Mouse (Mus musculus) C2C12 (cell line): ENCODE results near the gene Zswim3. TPM values are rescaled to one million over a fixed set of nuclear protein-coding genes. Genes with fewer than 3 reads are reported as not detected.
"Not testable (repeated sequence)": the region's sequence is repeated elsewhere in the genome, so short reads cannot be mapped to it uniquely, and the experiment has no call there.

ENCODE experiments used
- H3K27me3 ChIP-seq: one replicate; pipeline ENCODE4 v1.6.1; 2011; ENCODE audit not compliant: control insufficient read depth, insufficient read depth, insufficient read length
- H3K36me3 ChIP-seq: one replicate; pipeline ENCODE4 v1.6.1; 2011; ENCODE audit not compliant: control insufficient read depth, insufficient read depth
- H3K4me3 ChIP-seq: one replicate; pipeline ENCODE4 v1.5.1; 2011; ENCODE audit warnings: mild to moderate bottlenecking, control low read depth; ENCODE audit not compliant: poor library complexity, insufficient read depth, severe bottlenecking
- H3K79me2 ChIP-seq: one replicate; pipeline ENCODE4 v1.6.1; 2011; ENCODE audit not compliant: control insufficient read depth, insufficient read depth
- H3K79me3 ChIP-seq: one replicate; pipeline ENCODE4 v1.6.1; 2011; ENCODE audit warnings: low read depth, control low read depth
- H3ac ChIP-seq: one replicate; pipeline ENCODE3; 2011; ENCODE audit warnings: low read depth; ENCODE audit not compliant: control insufficient read depth, insufficient read length
- CEBPB ChIP-seq: IDR thresholded peaks from one replicate; pipeline ENCODE4 v1.6.1; 2011; ENCODE audit warnings: low read depth, mild to moderate bottlenecking, control low read depth, moderate library complexity
- CTCF ChIP-seq: IDR thresholded peaks from one replicate; pipeline ENCODE4 v1.5.1; 2011; ENCODE audit not compliant: control insufficient read depth, insufficient read depth, insufficient read length
- FOSL1 ChIP-seq: IDR thresholded peaks from one replicate; pipeline ENCODE4 v1.8.0; 2011; ENCODE audit warnings: mild to moderate bottlenecking, low read length; ENCODE audit not compliant: poor library complexity, insufficient read depth, severe bottlenecking
- MAX ChIP-seq: IDR thresholded peaks from one replicate; pipeline ENCODE4 v1.6.1; 2011; ENCODE audit warnings: mild to moderate bottlenecking, control low read depth
- MYOD1 ChIP-seq: IDR thresholded peaks from one replicate; pipeline ENCODE4 v1.6.1; 2011; ENCODE audit warnings: low read depth; ENCODE audit not compliant: control insufficient read depth, insufficient read length
- MYOG ChIP-seq: IDR thresholded peaks from one replicate; pipeline ENCODE4 v1.6.1; 2011; ENCODE audit not compliant: control insufficient read depth, insufficient read length; ENCODE audit errors: extremely low read depth
- USF1 ChIP-seq: IDR thresholded peaks from one replicate; pipeline ENCODE4 v1.6.1; 2011; ENCODE audit warnings: low read depth, mild to moderate bottlenecking, control low read depth, moderate library complexity
- polyA plus RNA-seq: library from polyadenylated mRNA; unstranded; fragments of >200 nt; fragmentation: generic; extraction: Trizol; gene quantifications from one replicate; pipeline ENCODE4 v1.2.1, GENCODE M21; 2012; ENCODE audit warnings: missing spikeins

The Zswim3 gene
- polyA plus RNA-seq, 1 experiment = 2.9 TPM

- Histone ChIP-seq H3K27me3 (no peaks in the 10 kb centered on the region), H3K79me2 (peaks cover 20% of the 10 kb centered on the region), H3K4me3 (peak within 1 kb of the TSS; percentile 60), H3K79me3 (peaks cover 8% of the 10 kb centered on the region), H3K36me3 (peaks cover 6% of the 10 kb centered on the region), H3ac (peak within 1 kb of the TSS; percentile 86)
- TF ChIP-seq MAX (no peak), CTCF (peak; percentile 72)
These were observed 27.9 kb downstream of the Zswim3 start, which contains the start of gene Ctsa for GRCm38 (mm10) chr2:164832748-164833301. Gene Ctsa (plus strand): TSS chr2:164832873.

- peaks cover 20% of the 10 kb centered on the region for H3K79me2 ChIP-seq
- peak within 1 kb of the TSS; percentile 60 for H3K4me3 ChIP-seq
- H3K27me3 ChIP-seq = no peaks in the 10 kb centered on the region
- peak; percentile 92 for TF ChIP-seq MAX
- peak; percentile 100 for TF ChIP-seq USF1
- TF ChIP-seq MYOG = no peak
- TF ChIP-seq CTCF = no peak
- no peak for TF ChIP-seq FOSL1
- no peak for TF ChIP-seq CEBPB
- no peak for TF ChIP-seq MYOD1
- H3K36me3 ChIP-seq = peaks cover 10% of the 10 kb centered on the region
- peak within 1 kb of the TSS; percentile 86 for H3ac ChIP-seq
- H3K79me3 ChIP-seq = peaks cover 8% of the 10 kb centered on the region
These were observed 28.5 kb downstream of the Zswim3 start, which contains the start of gene Neurl2 for GRCm38 (mm10) chr2:164833314-164833959. Gene Neurl2 (minus strand): TSS chr2:164833456.

DNA sequence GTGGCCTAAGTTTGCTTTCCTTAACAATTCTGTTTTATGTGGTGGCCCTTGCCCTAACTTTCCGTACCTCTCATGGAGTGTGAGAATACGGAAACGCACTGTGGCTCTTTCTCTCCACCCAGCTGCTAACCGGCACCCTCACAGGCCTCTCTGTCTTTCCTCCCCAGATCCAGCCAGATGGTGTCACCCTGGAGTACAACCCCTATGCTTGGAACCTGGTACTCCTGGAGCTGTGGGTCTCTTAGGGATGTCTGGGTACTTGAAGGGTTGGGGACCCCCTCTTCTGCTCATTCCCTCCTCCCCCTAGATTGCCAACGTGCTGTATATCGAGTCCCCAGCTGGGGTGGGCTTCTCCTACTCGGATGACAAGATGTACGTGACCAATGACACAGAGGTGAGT is 29.6 kb downstream of the Zswim3 start:
- Histone ChIP-seq H3K4me3 (peak overlapping the region; percentile 60), H3K79me3 (peaks cover 8% of the 10 kb centered on the region), H3K36me3 (peaks cover 19% of the 10 kb centered on the region), H3K79me2 (peaks cover 20% of the 10 kb centered on the region), H3K27me3 (no peaks in the 10 kb centered on the region), H3ac (peak overlapping the region; percentile 86)
- TF ChIP-seq MYOD1 (no peak), FOSL1 (no peak), CTCF (no peak), MAX (no peak), USF1 (no peak)

DNA sequence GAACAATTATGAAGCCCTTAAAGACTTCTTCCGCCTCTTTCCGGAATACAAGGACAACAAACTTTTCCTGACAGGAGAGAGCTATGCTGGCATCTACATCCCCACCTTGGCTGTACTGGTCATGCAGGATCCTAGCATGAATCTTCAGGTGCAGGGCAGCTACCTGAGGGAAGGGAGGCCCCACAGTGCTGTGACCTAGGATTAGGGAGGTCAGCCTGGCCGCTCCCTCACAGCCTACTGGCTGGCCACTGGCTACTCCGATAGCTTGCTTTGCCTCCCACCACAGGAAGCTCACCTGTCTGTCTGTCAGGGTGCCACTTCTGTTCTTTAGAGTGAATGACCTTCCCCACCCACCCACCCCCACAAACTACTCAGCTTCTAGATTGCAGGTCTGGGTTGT is 30.3 kb downstream of the Zswim3 start:
- H3ac ChIP-seq = no peak overlapping the region
- no peaks in the 10 kb centered on the region for H3K27me3 ChIP-seq
- H3K4me3 ChIP-seq = no peak overlapping the region
- H3K79me2 ChIP-seq = peaks cover 20% of the 10 kb centered on the region
- peaks cover 8% of the 10 kb centered on the region for H3K79me3 ChIP-seq
- TF ChIP-seq MYOD1 = no peak
- no peak for TF ChIP-seq FOSL1
- TF ChIP-seq CTCF = no peak
- no peak for TF ChIP-seq MYOG
- no peak for TF ChIP-seq USF1
- no peak for TF ChIP-seq CEBPB
- TF ChIP-seq MAX = no peak
- H3K36me3 ChIP-seq = peaks cover 25% of the 10 kb centered on the region

GRCm38 (mm10) chr2:164845782-164846181 is 40.9 kb downstream of the Zswim3 start:
- TF ChIP-seq USF1 (no peak), CEBPB (no peak), MYOG (no peak)
- Histone ChIP-seq H3K79me3 (no peaks in the 10 kb centered on the region), H3K36me3 (no peaks in the 10 kb centered on the region), H3K79me2 (no peaks in the 10 kb centered on the region), H3K27me3 (no peaks in the 10 kb centered on the region), H3K4me3 (no peak overlapping the region), H3ac (no peak overlapping the region)

- no peaks in the 10 kb centered on the region for H3K79me2 ChIP-seq
- no peak overlapping the region for H3K4me3 ChIP-seq
These were observed 45.2 kb downstream of the Zswim3 start for GRCm38 (mm10) chr2:164850061-164850460.

DNA sequence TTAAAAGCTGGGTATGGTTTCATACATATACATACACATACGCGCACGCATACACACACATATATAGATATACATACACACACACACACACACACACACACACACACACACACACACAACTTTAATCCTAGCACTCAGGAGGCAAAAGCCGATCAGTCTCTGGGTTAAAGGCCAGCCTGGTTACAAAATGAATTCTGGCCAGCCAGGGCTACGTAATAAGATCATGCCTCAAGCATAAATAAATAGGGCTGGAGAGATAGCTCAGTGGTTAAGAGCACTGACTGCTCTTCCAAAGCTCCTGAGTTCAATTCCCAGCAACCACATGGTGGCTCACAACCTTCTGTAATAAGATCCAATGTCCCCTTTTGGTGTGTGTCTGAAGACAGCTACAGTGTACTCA is 50.7 kb downstream of the Zswim3 start:
- H3K79me3 ChIP-seq, H3ac ChIP-seq, H3K4me3 ChIP-seq, H3K27me3 ChIP-seq, H3K79me2 ChIP-seq, H3K36me3 ChIP-seq: not testable (repeated sequence)

More at GRCm38 (mm10) chr2:164850061-164850460, 45.2 kb downstream of the Zswim3 start:
- no peak overlapping the region for H3ac ChIP-seq
- H3K79me3 ChIP-seq = no peaks in the 10 kb centered on the region
- TF ChIP-seq MAX (no peak), CEBPB (no peak), MYOD1 (no peak), FOSL1 (no peak), USF1 (no peak), CTCF (no peak), MYOG (no peak)
- no peaks in the 10 kb centered on the region for H3K36me3 ChIP-seq
- H3K27me3 ChIP-seq = no peaks in the 10 kb centered on the region
